Mouse (Mus musculus): ENCODE measurements around the gene Ostn.

Ostn gene

GRCm38 (mm10) chr16:27387634-27388611 is 80.6 kb downstream of the Ostn start:
- DNase-seq (ENCODE audit: low spot score in 2 of 2), result no peak

DNA sequence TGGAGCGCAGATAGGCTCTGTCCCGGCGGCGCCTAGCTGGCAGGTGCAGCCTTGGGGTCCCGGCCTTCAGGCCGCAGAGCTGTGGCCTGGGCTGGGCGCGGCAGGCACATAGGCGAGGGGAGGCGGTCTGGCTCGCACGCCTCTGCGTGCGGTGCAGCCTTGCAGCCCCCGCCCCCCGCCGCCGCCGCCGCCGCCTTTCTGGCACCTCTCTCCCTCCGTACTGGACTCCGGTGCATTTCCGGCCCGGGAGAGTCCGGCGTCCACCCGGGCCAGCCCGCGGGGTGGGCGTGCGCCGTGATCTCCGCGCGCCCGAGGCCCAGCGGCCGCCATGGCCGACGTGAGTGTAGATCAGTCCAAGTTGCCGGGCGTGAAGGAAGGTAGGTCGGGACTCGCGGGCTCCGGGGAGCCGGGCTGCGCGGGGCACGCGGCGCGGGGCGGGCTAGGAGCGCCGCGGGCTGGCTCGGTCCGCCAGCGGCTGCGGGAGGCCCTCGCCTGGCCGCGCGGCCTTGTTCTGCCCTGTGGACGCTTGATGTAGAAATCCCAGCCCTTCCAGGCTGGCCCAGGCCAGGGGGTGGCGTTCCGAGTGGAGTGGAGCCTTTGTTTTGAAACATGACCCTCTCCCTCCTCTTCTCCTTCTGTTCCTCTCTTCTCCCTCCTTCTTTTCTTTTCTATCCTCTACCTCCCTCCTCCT is 81.6 kb downstream of the Ostn start, which contains the start of gene Ccdc50:
Ccdc50 (plus strand) TSS at position 109 of the 691 bp plus-strand sequence.
- DNase-seq (ENCODE audit: low spot score in 2 of 2), result peak; percentile 59 to 78

DNA sequence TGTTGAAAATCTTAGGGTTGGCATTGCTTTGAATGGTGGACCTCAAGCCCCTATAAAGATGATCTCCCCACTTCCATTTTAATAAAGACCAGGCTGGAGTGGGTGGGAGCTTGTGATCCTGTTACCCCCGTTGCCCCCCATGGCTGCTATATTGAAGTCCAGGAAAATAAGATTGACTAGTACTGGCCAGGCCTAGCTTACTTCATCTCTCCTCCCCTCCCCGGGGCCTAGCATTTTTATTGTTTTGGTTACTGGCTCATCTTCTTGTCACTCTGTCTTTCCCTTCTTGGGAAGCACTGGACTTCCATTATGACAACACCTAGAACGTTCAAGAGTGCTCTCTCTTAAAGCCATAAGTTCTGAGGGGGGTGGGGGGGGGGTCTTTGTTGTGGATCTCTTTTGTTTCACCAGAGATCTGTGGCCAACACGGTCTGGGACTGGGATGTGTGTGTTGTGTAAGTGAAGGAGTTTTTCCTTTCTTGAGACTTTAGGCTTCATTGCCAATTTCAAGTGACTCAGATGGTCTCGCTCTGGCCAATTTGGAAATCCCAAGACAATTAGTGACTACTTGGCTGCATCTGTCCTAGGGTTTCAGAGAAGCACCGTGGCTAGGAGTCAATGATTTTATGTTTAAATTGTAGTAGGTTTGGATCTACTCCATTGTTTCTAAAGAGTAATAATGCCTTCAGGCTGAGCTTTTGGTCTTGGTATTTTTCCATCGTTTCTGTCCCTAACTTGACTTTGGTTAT is 82.4 kb downstream of the Ostn start:
- no peak for DNase-seq (ENCODE audit: low spot score in 2 of 2)

- DNase-seq (ENCODE audit: low spot score in 2 of 2), result no peak
These were observed 83.0 kb downstream of the Ostn start for GRCm38 (mm10) chr16:27390306-27390705.

- DNase-seq (ENCODE audit: low spot score in 2 of 2), result no peak
These were observed 84.6 kb downstream of the Ostn start for GRCm38 (mm10) chr16:27391845-27392244.

DNA sequence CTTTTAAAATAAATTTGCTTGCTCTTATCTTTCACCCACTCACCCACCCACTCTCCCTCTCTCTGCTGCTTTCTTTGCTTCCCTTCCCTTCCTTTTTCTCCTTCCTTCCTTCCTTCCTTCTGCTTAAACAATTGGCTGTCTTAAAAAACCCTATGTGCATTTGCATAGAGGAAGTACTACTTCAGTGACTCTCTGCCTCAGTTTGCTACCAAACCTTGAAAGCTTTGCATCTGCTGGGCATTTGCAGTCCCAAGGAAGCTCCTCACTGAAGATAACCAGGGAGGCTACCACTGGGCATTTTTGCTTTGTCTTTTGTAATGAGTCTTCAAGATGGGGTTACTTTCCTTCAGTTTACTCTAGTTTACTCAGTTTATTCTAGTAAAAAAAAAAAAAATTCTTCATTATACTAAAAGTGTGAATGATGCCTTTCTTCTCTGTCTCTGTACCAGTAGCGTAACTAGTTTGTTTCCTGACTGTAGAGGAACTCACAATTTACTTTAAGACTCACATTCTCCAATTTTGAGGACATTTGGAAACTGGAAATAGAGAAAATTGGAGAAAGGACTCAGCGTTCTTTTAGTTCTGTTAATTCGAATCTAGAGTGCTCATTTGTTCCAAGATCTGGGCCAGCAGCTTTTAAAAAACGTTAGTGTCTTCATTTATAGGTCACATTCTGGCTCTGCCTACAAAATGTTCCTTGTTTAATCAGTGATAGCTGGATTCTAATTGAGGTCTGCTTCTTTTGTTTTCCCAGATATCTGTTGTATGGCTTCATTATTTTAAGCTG is 88.2 kb downstream of the Ostn start:
- no peak for DNase-seq (ENCODE audit: low spot score in 2 of 2)

DNA sequence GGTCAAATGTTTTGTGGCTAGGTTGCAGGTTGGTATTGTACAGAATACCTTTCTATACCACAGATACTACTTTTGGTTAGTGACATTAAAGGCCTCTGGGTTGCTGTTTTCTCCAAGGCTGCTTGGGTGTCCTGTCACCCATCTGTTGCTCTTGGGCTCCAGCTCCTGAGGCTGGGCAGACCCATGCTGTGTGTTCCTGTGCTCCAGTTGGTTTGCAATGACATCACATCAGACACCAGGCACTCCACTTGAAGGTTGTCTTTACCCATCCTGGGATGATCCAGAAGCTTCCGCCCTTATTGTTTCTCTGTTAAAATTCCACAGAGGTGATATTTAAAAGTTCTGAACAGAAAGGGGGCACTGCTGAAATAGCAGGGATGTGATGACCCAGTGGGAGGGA is 89.7 kb downstream of the Ostn start:
- DNase-seq (ENCODE audit: low spot score in 2 of 2), result no peak

- DNase-seq (ENCODE audit: low spot score in 2 of 2), result no peak
These were observed 91.9 kb downstream of the Ostn start for GRCm38 (mm10) chr16:27399026-27399718.

GRCm38 (mm10) chr16:27399719-27400253 is 92.5 kb downstream of the Ostn start:
- DNase-seq (ENCODE audit: low spot score in 2 of 2), result no peak
